Mouse (Mus musculus): ENCODE results near the gene C1qtnf7. TPM values are rescaled to one million over a fixed set of nuclear protein-coding genes. Genes with fewer than 3 reads are reported as not detected.

C1qtnf7 gene
- polyA plus RNA-seq (2012) = not detected in 2 replicates

- no peak for TF ChIP-seq TAL1 (IDR thresholded peaks at IDR 0.05; ENCODE audit: low read length)
- no peak for TF ChIP-seq GATA1 (IDR thresholded peaks at IDR 0.05; ENCODE audit: low read length)
- H3K9me3 ChIP-seq (ENCODE audit: control insufficient read depth, low read length) = no peaks in the 10 kb centered on the region
- H3K36me3 ChIP-seq (ENCODE audit: control insufficient read depth) = no peaks in the 10 kb centered on the region
Measured at GRCm38 (mm10) chr5:43515401-43515976, at the start of gene C1qtnf7. C1qtnf7 (plus strand) TSS chr5:43515538.

GRCm38 (mm10) chr5:43466762-43467161, 48.6 kb upstream of the C1qtnf7 start:
- TF ChIP-seq TAL1 (IDR thresholded peaks at IDR 0.05; ENCODE audit: low read length) = no peak
- no peak for TF ChIP-seq GATA1 (IDR thresholded peaks at IDR 0.05; ENCODE audit: low read length)
- Histone ChIP-seq H3K4me1 (ENCODE audit: control insufficient read depth) (no peaks in the 10 kb centered on the region), H3K27me3 (ENCODE audit: control insufficient read depth) (no peaks in the 10 kb centered on the region), H3K36me3 (ENCODE audit: control insufficient read depth) (no peaks in the 10 kb centered on the region), H3K4me3 (replicated peaks) (no peak overlapping the region), H3K9me3 (ENCODE audit: control insufficient read depth, low read length) (no peaks in the 10 kb centered on the region)

More at GRCm38 (mm10) chr5:43515401-43515976, at the start of gene C1qtnf7:
- H3K27me3 ChIP-seq (ENCODE audit: control insufficient read depth) = no peaks in the 10 kb centered on the region
- H3K4me1 ChIP-seq (ENCODE audit: control insufficient read depth) = no peaks in the 10 kb centered on the region
- H3K4me3 ChIP-seq (replicated peaks) = no peak within 1 kb of the TSS

GRCm38 (mm10) chr5:43467214-43467613, 48.1 kb upstream of the C1qtnf7 start:
- Histone ChIP-seq H3K36me3 (ENCODE audit: control insufficient read depth) (no peaks in the 10 kb centered on the region), H3K4me1 (ENCODE audit: control insufficient read depth) (no peaks in the 10 kb centered on the region), H3K9me3 (ENCODE audit: control insufficient read depth, low read length) (no peaks in the 10 kb centered on the region), H3K27me3 (ENCODE audit: control insufficient read depth) (no peaks in the 10 kb centered on the region), H3K4me3 (replicated peaks) (no peak overlapping the region)
- no peak for TF ChIP-seq TAL1 (IDR thresholded peaks at IDR 0.05; ENCODE audit: low read length)
- TF ChIP-seq GATA1 (IDR thresholded peaks at IDR 0.05; ENCODE audit: low read length) = no peak

GRCm38 (mm10) chr5:43468937-43469336, 46.4 kb upstream of the C1qtnf7 start:
- Histone ChIP-seq H3K9me3 (ENCODE audit: control insufficient read depth, low read length) (no peaks in the 10 kb centered on the region), H3K4me1 (ENCODE audit: control insufficient read depth) (no peaks in the 10 kb centered on the region), H3K4me3 (replicated peaks) (no peak overlapping the region), H3K27me3 (ENCODE audit: control insufficient read depth) (no peaks in the 10 kb centered on the region), H3K36me3 (ENCODE audit: control insufficient read depth) (no peaks in the 10 kb centered on the region)
- TF ChIP-seq TAL1 (IDR thresholded peaks at IDR 0.05; ENCODE audit: low read length) = no peak
- no peak for TF ChIP-seq GATA1 (IDR thresholded peaks at IDR 0.05; ENCODE audit: low read length)

- TF ChIP-seq GATA1 (IDR thresholded peaks at IDR 0.05; ENCODE audit: low read length) (no peak), TAL1 (IDR thresholded peaks at IDR 0.05; ENCODE audit: low read length) (no peak)
- no peaks in the 10 kb centered on the region for H3K9me3 ChIP-seq (ENCODE audit: control insufficient read depth, low read length)
- no peaks in the 10 kb centered on the region for H3K4me1 ChIP-seq (ENCODE audit: control insufficient read depth)
- H3K27me3 ChIP-seq (ENCODE audit: control insufficient read depth) = no peaks in the 10 kb centered on the region
- no peaks in the 10 kb centered on the region for H3K36me3 ChIP-seq (ENCODE audit: control insufficient read depth)
- H3K4me3 ChIP-seq (replicated peaks) = no peak overlapping the region
Measured at GRCm38 (mm10) chr5:43477953-43478352, 37.4 kb upstream of the C1qtnf7 start.

- no peak overlapping the region for H3K4me3 ChIP-seq (replicated peaks)
- no peaks in the 10 kb centered on the region for H3K27me3 ChIP-seq (ENCODE audit: control insufficient read depth)
- no peaks in the 10 kb centered on the region for H3K9me3 ChIP-seq (ENCODE audit: control insufficient read depth, low read length)
- H3K36me3 ChIP-seq (ENCODE audit: control insufficient read depth) = no peaks in the 10 kb centered on the region
- TF ChIP-seq GATA1 (IDR thresholded peaks at IDR 0.05; ENCODE audit: low read length) (no peak), TAL1 (IDR thresholded peaks at IDR 0.05; ENCODE audit: low read length) (no peak)
- H3K4me1 ChIP-seq (ENCODE audit: control insufficient read depth) = no peaks in the 10 kb centered on the region
Measured at GRCm38 (mm10) chr5:43480046-43480445, 35.3 kb upstream of the C1qtnf7 start.

GRCm38 (mm10) chr5:43480786-43481185, 34.6 kb upstream of the C1qtnf7 start:
- Histone ChIP-seq H3K4me3 (replicated peaks) (no peak overlapping the region), H3K9me3 (ENCODE audit: control insufficient read depth, low read length) (no peaks in the 10 kb centered on the region), H3K36me3 (ENCODE audit: control insufficient read depth) (no peaks in the 10 kb centered on the region), H3K4me1 (ENCODE audit: control insufficient read depth) (no peaks in the 10 kb centered on the region), H3K27me3 (ENCODE audit: control insufficient read depth) (no peaks in the 10 kb centered on the region)
- TF ChIP-seq TAL1 (IDR thresholded peaks at IDR 0.05; ENCODE audit: low read length) (no peak), GATA1 (IDR thresholded peaks at IDR 0.05; ENCODE audit: low read length) (no peak)

- Histone ChIP-seq H3K36me3 (ENCODE audit: control insufficient read depth) (no peaks in the 10 kb centered on the region), H3K9me3 (ENCODE audit: control insufficient read depth, low read length) (no peaks in the 10 kb centered on the region), H3K4me3 (replicated peaks) (no peak overlapping the region), H3K4me1 (ENCODE audit: control insufficient read depth) (no peaks in the 10 kb centered on the region), H3K27me3 (ENCODE audit: control insufficient read depth) (no peaks in the 10 kb centered on the region)
- no peak for TF ChIP-seq GATA1 (IDR thresholded peaks at IDR 0.05; ENCODE audit: low read length)
- TF ChIP-seq TAL1 (IDR thresholded peaks at IDR 0.05; ENCODE audit: low read length) = no peak
Measured at GRCm38 (mm10) chr5:43481824-43482223, 33.5 kb upstream of the C1qtnf7 start.

- no peak overlapping the region for H3K4me3 ChIP-seq (replicated peaks)
- H3K4me1 ChIP-seq (ENCODE audit: control insufficient read depth) = no peaks in the 10 kb centered on the region
- no peaks in the 10 kb centered on the region for H3K9me3 ChIP-seq (ENCODE audit: control insufficient read depth, low read length)
- TF ChIP-seq GATA1 (IDR thresholded peaks at IDR 0.05; ENCODE audit: low read length) = no peak
- TF ChIP-seq TAL1 (IDR thresholded peaks at IDR 0.05; ENCODE audit: low read length) = no peak
- H3K36me3 ChIP-seq (ENCODE audit: control insufficient read depth) = no peaks in the 10 kb centered on the region
- H3K27me3 ChIP-seq (ENCODE audit: control insufficient read depth) = no peaks in the 10 kb centered on the region
Measured at GRCm38 (mm10) chr5:43501887-43502286, 13.5 kb upstream of the C1qtnf7 start.

Measured in erythroblast, embryonic 14.5 days (primary cell).